Mouse (Mus musculus) brain, adult 2 months (tissue): Measurements from ENCODE around the gene Olfr485.
"Not testable (repeated sequence)": the region's sequence is repeated elsewhere in the genome, so short reads cannot be mapped to it uniquely, and the experiment has no call there.

Source experiments
- DNase-seq: peaks from one replicate; pipeline ENCODE4 v3.0.0; 2011; ENCODE audit warnings: low read depth, low spot score

The Olfr485 gene

GRCm38 (mm10) chr7:108159771-108160170 is at the start of gene Olfr485:
Gene Olfr485 (minus strand): TSS chr7:108159871.
- no peak for DNase-seq

DNA sequence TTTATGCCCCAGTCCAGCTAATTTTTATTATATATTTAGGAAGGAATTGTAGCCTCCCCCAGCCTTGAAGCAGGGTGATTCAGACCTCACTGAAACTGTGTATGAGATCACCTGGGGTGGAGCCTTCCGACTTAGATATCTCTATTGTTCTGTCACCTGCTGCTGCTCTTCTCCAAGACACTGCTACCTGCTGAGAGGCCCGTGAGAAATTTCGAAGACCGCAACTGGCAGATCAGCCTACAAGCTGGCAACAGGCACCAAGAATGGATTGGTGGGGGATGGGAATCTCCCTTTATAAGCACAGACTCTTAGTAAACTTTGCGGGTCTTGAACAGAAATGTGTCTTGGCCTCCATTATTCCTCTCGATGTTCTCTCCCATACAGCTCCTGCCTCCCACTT is 37.3 kb upstream of the Olfr485 start:
- no peak for DNase-seq

GRCm38 (mm10) chr7:108196337-108196736 is 36.7 kb upstream of the Olfr485 start:
- DNase-seq = not testable (repeated sequence)

DNA sequence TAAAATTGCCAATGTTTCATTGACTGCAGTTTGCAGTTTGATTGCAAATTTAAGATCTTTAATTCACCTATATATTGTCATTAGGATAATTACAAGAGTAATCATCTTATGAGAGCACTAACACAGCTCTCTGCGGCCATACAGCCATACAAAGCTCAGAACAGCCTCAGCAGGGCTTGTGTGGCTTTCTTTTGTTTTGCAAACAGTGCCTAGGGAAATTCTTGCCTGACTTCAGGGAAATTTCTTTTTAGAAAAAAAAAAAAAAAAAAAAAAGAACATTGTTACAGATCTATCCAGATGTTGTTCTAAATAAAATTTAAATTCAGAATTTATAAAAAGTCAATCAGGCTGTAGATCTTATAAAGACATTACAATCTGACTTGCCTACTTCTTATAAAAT is 33.0 kb upstream of the Olfr485 start:
- not testable (repeated sequence) for DNase-seq

GRCm38 (mm10) chr7:108191196-108191595 is 31.5 kb upstream of the Olfr485 start:
- not testable (repeated sequence) for DNase-seq

DNA sequence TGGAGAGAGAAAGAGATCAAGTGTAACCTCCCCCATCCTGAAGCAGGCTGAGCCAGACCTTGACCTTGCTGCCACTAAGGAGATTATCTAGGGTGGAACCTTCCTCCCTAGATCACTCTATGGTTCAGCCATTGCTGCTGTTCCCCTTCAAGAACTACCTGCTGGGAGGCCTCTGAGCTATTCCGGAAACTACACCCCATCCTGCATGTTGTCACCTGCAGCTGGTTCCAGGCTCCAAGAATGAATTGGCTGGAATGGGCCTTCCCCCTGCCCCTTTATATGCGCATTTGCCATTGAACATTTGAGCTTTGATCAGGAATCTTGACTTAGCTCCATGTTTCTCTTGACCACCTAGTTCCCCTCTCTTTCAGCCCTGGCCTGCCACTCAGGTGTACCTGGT is 25.6 kb upstream of the Olfr485 start:
- DNase-seq = not testable (repeated sequence)

DNA sequence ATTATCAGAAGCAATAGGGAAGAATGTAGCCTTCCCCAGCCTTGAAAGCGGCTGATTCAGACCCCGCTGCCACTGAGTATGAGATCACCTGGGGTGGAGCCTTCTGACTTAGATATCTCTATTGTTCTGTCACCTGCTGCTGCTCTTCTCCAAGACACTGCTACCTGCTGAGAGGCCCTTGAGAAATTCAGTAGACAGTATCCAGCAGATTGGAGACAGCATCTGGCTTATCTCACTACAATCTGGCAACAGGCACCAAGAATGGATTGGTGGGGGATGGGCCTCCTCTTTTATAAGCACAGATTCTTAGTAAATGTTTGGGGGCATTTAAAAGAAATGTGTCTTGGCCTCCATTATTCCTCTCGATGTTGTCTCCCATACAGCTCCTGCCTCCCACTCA is 24.7 kb upstream of the Olfr485 start:
- DNase-seq = not testable (repeated sequence)

GRCm38 (mm10) chr7:108172642-108173041 is 13.0 kb upstream of the Olfr485 start, which contains the start of gene Olfr486:
Gene Olfr486 (minus strand): TSS chr7:108172742.
- DNase-seq = not testable (repeated sequence)

DNA sequence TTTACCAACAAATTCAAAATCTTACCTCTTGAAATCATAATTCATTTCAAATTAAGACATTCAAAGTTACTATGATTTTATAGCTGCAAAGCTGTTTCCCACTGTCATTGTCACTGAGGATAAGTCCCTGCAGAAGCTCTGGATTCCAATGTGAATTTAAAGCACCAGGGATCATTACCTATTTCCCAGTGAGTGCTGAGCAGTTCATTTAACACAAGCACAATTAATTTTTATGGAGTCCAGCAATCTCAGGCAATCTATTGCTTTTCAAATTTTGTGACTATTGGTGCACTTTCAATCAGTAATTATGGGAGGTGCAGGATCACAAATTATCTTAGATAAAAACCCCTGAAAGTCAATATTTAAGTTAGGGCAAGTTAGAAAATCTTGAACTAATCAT is 32.3 kb downstream of the Olfr485 start, which contains the start of gene Olfr484:
Gene Olfr484 (minus strand): TSS at position 101 of the 400 bp plus-strand sequence.
- DNase-seq = no peak

DNA sequence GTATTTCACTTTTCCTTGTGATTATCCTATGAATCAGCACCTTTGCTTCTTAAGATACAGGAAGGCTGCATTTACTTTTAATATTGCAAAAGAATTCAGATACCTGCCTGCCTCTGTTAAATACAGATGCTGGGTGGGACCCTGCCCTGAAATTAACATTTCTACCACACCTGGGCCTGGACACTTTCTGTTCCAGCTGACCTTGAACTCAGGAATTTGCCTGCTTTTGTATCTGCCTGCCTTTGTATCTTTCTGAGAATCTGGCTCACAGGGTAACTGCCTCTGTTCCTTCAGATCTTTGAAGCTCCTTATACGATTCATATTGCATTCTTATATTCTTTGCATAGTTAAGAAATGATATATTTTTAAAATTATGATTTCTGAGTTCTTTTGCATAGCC is 38.3 kb downstream of the Olfr485 start:
- DNase-seq = no peak

DNA sequence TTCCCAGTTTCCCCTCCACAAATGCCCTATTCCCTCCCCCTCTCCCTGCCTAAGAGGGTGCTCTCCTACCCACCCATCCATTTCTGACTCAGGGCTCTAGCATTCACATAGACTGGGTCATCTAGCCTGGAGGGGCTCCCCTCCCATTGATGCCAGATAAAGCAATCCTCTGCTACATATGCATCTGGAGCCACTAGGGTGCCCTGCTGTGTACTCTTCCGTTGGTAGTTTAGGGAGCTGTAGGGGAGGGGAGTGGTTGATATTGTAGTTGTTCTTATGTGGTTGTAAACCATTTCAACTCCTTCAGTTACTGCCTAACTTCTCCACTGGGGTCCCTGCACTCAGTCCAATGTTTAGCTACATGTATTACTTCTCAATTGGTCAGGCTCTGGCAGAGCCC is 39.0 kb downstream of the Olfr485 start:
- DNase-seq = no peak
